Mouse (Mus musculus): Measurements from ENCODE around the gene BC004004. TPM values are rescaled to one million over a fixed set of nuclear protein-coding genes. Genes with fewer than 3 reads are reported as not detected.
"Not testable (repeated sequence)": the region's sequence is repeated elsewhere in the genome, so short reads cannot be mapped to it uniquely, and the experiment has no call there.

The BC004004 gene
- polyA plus RNA-seq, 1 experiment from 2014 or later = 75.3 TPM

DNA sequence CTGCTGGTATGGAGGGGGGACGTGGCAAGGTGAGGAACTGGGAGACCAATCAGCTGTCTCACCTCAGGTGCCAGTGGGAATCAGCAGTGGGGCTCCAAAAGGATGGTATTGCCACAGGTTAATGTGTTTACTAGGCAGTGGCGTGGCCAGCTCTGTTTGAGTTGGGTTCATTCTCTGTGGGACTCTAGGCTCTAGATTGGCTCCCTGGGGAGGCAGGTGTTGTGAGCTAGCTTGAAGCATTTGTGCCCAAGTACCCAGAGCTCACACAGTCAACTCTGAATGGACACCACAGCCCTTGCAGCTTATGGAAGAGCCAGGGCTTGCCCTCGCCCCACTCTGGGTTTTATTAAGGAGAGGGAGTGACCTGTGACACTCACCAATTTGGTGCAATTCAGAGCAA is 35.3 kb downstream of the BC004004 start:
- Histone ChIP-seq H3K36me3 (peaks cover 31% of the 10 kb centered on the region), H3K4me2 (replicated peaks) (no peak overlapping the region), H3K4me1 (peaks cover 4% of the 10 kb centered on the region), H3K27ac (no peak overlapping the region), H3K9me3 (no peaks in the 10 kb centered on the region), H3K4me3 (no peak overlapping the region), H3K9ac (no peak overlapping the region), H3K27me3 (replicated peaks) (no peaks in the 10 kb centered on the region; the same call in 1 of the 2 replicates)
- WGBS = 65% methylated on average over 3 of the region's 3 CpGs
- no peak for ATAC-seq (ENCODE audit: low FRiP score, low read depth)

DNA sequence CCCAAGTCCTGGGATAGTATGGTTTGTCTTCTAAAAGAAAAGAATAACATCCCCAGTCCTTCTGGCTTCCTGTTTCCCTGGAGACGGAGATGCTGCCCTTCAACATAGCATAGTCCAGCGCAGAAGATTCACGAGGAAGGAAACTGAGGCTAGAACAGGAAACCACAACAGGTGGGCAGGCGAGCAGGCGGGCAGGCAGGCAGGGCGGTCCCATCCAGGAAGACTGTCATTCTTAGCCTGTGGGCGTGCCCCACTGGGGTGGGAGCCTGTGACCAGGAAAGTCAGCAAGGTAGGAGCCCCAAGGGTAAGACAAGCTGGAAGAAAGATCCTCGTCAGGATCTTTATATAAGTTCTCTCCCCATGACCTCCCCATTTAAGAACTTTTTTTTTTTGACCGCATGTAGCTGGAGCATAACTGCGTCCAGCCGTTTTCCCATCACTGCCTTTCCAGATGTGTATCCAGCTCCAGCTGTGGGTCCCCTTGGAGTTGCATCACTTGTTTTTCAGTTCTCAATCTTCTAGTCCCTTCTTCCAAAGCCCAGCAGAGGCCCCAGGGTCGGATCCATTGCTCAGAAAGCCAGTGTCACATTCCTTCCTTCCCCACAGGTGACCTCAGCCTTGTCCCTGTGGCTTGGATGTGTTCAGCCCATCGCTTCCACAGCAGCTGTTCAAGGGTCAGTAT is 35.9 kb downstream of the BC004004 start:
- H3K9ac ChIP-seq = no peak overlapping the region
- peaks cover 27% of the 10 kb centered on the region for H3K36me3 ChIP-seq
- peaks cover 4% of the 10 kb centered on the region for H3K4me1 ChIP-seq
- H3K4me3 ChIP-seq = no peak overlapping the region
- H3K4me2 ChIP-seq (replicated peaks) = no peak overlapping the region
- no peak for ATAC-seq (ENCODE audit: low FRiP score, low read depth)
- no peaks in the 10 kb centered on the region; the same call in 1 of the 2 replicates for H3K27me3 ChIP-seq (replicated peaks)
- WGBS = 72% methylated on average over 13 of the region's 13 CpGs
- no peaks in the 10 kb centered on the region for H3K9me3 ChIP-seq
- H3K27ac ChIP-seq = no peak overlapping the region

DNA sequence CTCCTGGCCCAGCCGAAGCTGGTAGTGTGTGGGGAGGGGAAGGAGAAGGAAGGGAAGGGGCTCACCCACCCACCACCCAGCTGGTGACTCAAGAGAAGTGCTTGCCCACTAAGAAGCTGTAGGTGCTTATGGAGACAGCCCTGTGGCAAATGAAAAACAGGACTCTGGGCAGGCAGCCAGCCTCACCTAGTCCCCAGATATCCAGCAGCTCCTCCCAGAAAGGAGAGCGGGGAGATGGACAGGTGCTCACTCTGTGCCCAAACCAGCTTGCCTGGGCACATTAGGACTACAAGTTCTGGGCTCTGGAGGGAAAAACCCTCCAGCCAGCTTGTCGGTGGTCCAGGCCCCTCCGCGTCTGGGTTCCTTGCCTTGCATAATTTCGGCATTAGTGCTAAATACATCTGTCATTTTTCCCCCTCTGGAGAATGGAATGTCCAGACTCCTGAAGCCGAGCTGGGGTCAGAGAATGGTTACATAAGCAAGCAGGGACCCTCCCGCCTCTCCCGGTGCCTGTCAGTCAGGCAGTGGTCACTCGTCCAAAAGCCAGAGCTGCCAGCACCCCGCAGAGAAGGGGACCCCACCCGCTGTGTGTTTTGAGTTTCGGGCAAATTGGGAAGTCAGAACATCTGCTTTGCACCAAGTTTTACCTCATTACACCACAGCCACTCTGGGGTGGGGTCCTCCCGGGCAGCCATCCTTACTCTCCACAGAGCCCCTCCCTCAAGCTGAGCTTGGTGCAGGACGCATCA is 36.6 kb downstream of the BC004004 start:
- peaks cover 20% of the 10 kb centered on the region for H3K36me3 ChIP-seq
- no peak for ATAC-seq (ENCODE audit: low FRiP score, low read depth)
- H3K9ac ChIP-seq = no peak overlapping the region
- no peaks in the 10 kb centered on the region for H3K9me3 ChIP-seq
- H3K27ac ChIP-seq = no peak overlapping the region
- no peak overlapping the region; the same call in 1 of the 2 replicates for H3K4me2 ChIP-seq (replicated peaks)
- peaks cover 4% of the 10 kb centered on the region for H3K4me1 ChIP-seq
- no peaks in the 10 kb centered on the region; the same call in 1 of the 2 replicates for H3K27me3 ChIP-seq (replicated peaks)
- no peak overlapping the region for H3K4me3 ChIP-seq
- 37% methylated on average over 15 of the region's 15 CpGs for whole genome bisulfite sequencing

DNA sequence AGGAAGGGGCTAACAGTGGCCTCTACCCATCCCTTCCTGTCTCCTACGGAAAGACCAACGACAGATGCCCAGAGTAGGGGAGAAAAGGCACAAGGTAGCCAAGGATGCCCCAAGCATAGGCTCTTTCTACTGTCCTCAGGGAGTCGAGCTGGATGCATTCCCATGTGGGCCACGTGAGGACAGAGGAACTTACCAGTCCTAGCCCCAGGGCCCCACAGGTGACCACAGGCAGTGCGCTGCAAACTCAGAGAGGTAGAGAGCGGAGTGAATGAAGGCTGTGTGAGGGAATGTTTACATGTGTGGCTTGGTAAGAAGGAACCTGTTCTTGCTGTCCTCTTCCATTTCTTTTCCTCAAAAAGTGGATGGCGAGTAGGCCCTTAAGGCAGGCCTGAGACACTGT is 37.3 kb downstream of the BC004004 start:
- WGBS = 70% methylated on average over 7 of the region's 7 CpGs
- no peak overlapping the region for H3K27ac ChIP-seq
- no peak for ATAC-seq (ENCODE audit: low FRiP score, low read depth)
- no peaks in the 10 kb centered on the region; the same call in 1 of the 2 replicates for H3K27me3 ChIP-seq (replicated peaks)
- no peak overlapping the region for H3K4me2 ChIP-seq (replicated peaks)
- H3K9me3 ChIP-seq = no peaks in the 10 kb centered on the region
- peaks cover 16% of the 10 kb centered on the region for H3K36me3 ChIP-seq
- no peak overlapping the region for H3K9ac ChIP-seq
- peaks cover 4% of the 10 kb centered on the region for H3K4me1 ChIP-seq
- no peak overlapping the region for H3K4me3 ChIP-seq

DNA sequence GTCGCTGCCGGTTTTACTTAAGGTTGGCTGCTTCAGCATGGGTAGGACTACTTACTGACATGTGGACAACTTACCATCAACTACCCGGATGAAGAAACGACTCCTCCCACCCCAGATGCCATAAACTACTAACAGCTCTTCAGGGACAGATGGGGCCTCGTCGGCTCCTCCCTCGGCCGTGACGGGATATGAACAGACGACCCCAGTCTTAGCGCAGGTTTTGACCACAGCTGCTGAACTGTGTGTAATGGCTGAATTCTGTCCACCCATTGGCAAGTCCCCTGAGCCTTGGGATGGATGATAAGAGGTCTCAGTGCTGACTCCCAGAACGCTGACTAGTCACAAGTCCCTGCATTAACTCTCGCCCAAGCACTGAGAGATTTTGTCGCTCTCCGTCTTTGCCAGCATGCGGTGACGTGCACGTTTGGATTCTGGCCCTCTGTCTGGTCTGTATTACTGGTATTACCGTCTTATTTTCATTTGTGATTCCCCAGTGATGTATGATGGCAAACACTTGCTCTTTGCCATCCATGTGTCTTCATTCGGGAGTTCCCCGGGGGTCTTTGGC is 41.6 kb downstream of the BC004004 start:
- H3K4me3 ChIP-seq = no peak overlapping the region
- WGBS = 61% methylated on average over 21 of the region's 21 CpGs
- no peaks in the 10 kb centered on the region; the same call in 1 of the 2 replicates for H3K4me1 ChIP-seq
- H3K9ac ChIP-seq = no peak overlapping the region
- no peaks in the 10 kb centered on the region for H3K36me3 ChIP-seq
- no peaks in the 10 kb centered on the region for H3K27me3 ChIP-seq (replicated peaks)
- H3K27ac ChIP-seq = no peak overlapping the region
- H3K9me3 ChIP-seq = no peaks in the 10 kb centered on the region; the same call in 1 of the 2 replicates
- no peak for ATAC-seq (ENCODE audit: low FRiP score, low read depth)
- no peak overlapping the region for H3K4me2 ChIP-seq (replicated peaks)

DNA sequence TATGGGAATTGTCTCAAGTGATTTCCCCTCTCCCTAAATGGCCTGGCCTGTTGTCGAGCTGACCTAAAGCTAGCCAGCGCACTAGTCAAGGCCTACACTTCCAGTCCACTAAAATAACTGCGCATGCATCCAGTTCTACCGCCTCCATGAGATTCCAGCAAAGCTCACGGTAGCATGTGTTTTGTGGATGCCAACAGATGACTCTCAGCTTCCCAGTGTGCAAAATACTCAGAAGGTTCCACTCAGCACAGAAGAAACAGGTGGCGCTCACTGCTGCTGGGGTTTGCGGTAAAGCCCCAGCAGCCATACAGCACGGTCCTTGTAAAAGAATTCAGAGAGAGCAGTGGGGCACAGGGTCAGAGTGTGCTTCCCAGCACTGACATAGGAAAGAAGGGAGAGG is 43.0 kb downstream of the BC004004 start:
- no peak for ATAC-seq (ENCODE audit: low FRiP score, low read depth)
- Histone ChIP-seq H3K27ac (no peak overlapping the region), H3K4me2 (replicated peaks) (no peak overlapping the region), H3K9me3 (no peaks in the 10 kb centered on the region; the same call in 1 of the 2 replicates), H3K4me1 (no peaks in the 10 kb centered on the region; the same call in 1 of the 2 replicates), H3K9ac (no peak overlapping the region), H3K4me3 (no peak overlapping the region), H3K36me3 (no peaks in the 10 kb centered on the region), H3K27me3 (replicated peaks) (no peaks in the 10 kb centered on the region)
- WGBS = 91% methylated on average over 8 of the region's 8 CpGs

DNA sequence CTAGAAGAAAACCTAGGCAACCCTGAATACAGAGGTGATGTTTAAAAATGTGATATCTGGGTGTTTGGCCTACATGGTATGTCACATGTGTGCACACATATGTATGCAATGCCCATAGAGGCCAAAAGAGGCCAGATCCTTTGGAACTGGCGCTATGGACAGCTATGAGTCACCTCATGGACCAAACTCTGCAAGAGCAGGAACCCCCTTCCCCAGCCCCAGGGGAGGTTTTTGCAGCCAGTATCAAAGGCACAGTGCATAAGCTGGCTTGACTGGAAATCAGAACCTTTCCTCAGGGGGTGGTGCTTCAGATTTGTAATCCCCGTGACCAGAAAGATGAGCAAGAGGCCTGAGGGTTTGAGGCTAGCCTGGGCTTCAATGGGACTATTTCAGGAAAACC is 43.5 kb downstream of the BC004004 start:
- H3K4me2 ChIP-seq (replicated peaks) = no peak overlapping the region
- no peak overlapping the region for H3K4me3 ChIP-seq
- no peaks in the 10 kb centered on the region; the same call in 1 of the 2 replicates for H3K9me3 ChIP-seq
- no peak overlapping the region for H3K27ac ChIP-seq
- ATAC-seq (ENCODE audit: low FRiP score, low read depth) = no peak
- WGBS = 86% methylated on average over 2 of the region's 2 CpGs
- no peaks in the 10 kb centered on the region for H3K36me3 ChIP-seq
- no peaks in the 10 kb centered on the region for H3K27me3 ChIP-seq (replicated peaks)
- H3K9ac ChIP-seq = no peak overlapping the region
- H3K4me1 ChIP-seq = no peaks in the 10 kb centered on the region; the same call in 1 of the 2 replicates

DNA sequence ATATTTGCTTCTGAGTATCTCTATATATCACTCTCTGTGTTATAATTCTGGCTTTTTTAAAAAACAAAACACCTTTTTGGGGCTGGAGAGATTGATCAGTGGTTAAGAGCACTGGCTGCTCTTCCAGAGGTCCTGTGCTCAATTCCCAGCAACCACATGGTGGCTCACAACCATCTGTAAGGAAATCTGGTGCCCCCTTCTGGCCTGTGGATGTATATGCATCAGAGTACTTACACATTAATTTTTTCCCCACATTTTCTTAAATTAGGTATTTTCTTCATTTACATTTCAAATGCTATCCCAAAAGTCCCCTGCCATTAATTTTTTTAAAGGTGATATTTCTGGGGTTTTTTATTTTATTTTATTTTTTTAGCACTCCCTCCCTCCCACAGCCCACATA is 44.7 kb downstream of the BC004004 start:
- Histone ChIP-seq H3K27ac (no peak overlapping the region), H3K36me3 (no peaks in the 10 kb centered on the region), H3K9ac (no peak overlapping the region), H3K9me3 (no peaks in the 10 kb centered on the region; the same call in 1 of the 2 replicates), H3K4me2 (replicated peaks) (no peak overlapping the region), H3K27me3 (replicated peaks) (no peaks in the 10 kb centered on the region), H3K4me1 (no peaks in the 10 kb centered on the region; the same call in 1 of the 2 replicates), H3K4me3 (no peak overlapping the region)
- no peak for ATAC-seq (ENCODE audit: low FRiP score, low read depth)

DNA sequence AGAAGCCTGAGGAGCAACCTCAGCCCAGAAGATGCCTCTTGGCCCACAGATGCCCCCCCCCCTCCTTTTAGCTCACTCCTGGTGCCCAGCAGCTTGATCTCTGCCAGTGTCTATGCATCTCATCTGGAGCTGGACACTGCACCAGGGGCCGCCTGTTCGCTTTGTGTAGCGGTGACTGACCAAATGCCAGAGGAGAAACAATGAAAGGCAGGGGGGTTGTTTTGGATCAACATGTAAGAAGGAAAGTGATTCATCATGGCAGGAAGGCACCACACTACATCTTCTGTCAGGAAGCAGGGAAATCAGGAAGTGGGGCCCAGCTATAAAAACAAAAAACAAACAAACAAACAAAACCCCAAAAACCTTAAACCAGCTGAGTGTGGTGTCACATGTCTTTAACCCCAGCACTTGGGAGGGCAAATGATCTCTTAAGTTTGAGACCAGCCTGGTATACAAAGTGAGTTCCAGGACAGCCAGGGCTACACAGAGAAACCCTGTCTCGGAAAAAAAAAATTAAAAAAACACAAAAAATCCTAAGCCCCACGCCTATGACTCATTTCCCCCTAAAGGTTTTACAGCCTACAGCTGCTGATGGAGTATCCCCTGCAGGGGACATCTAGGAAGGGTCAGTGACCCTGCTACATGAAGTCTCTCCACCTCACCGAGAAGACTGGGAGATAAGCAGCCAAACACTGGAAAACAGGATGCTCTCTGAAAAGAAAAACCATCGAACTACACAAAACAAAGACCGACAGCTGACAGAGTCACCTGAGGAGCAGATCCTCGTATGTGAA is 47.3 kb downstream of the BC004004 start:
- H3K9ac ChIP-seq = no peak overlapping the region
- H3K4me3 ChIP-seq = no peak overlapping the region
- WGBS = 38% methylated on average over 9 of the region's 9 CpGs

DNA sequence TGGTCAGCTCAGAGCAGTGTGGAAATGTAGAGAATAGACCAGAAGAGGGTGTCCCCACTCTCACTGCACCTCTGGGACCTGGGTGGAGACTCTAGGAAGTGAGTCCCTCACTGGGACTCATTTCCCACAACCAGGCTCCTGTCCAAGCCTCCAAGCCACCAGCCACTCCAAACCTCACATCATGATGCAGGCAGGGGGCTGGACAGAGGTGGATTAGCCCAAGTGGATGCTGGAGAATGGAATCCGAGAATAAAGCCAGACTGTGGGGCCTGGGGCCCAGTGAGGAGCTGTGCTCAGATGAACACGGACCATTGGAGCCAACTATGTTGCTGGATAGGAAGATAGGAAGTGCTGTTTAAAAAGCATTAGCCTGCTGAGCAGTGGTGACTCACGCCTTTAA is 48.3 kb downstream of the BC004004 start:
- no peaks in the 10 kb centered on the region for H3K36me3 ChIP-seq

More for the DNA sequence above, 47.3 kb downstream of the BC004004 start:
- Histone ChIP-seq H3K9me3 (no peaks in the 10 kb centered on the region; the same call in 1 of the 2 replicates), H3K4me2 (replicated peaks) (no peak overlapping the region), H3K27me3 (replicated peaks) (peaks cover 18% of the 10 kb centered on the region), H3K36me3 (no peaks in the 10 kb centered on the region), H3K4me1 (peaks cover 4% of the 10 kb centered on the region; the same call in 1 of the 2 replicates), H3K27ac (no peak overlapping the region)
- no peak for ATAC-seq (ENCODE audit: low FRiP score, low read depth)

DNA sequence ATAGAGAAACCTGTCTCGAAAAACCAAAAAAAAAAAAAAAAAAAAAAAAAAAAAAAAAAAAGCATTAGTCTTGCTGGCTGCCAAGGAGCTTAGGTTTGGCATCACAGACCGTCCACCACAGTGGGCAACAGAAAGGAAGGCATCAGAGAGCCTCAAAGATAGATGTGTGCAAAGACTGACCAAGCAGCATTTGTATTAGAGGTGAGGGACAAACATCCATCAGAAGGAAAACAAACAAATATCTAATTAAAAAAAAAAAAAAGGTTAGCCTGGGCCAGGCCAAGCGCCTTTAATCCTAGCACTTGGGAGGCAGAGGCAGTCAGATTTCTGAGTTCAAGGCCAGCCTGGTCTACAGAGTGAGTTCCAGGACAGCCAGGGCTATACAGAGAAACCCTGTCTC is 48.8 kb downstream of the BC004004 start, which contains the start of gene Pi16:
Pi16 (plus strand) TSS at position 301 of the 400 bp plus-strand sequence.
- WGBS = 97% methylated on average over 3 of the region's 3 CpGs
- not testable (repeated sequence) for H3K27ac ChIP-seq; H3K9me3 ChIP-seq; ATAC-seq (ENCODE audit: low FRiP score, low read depth); H3K4me3 ChIP-seq; H3K4me2 ChIP-seq (replicated peaks); H3K36me3 ChIP-seq; H3K9ac ChIP-seq
- Histone ChIP-seq H3K4me1 (peaks cover 12% of the 10 kb centered on the region), H3K27me3 (replicated peaks) (peaks cover 33% of the 10 kb centered on the region)

More for the DNA sequence above, 48.3 kb downstream of the BC004004 start:
- Histone ChIP-seq H3K27me3 (replicated peaks) (peaks cover 28% of the 10 kb centered on the region), H3K4me1 (peaks cover 7% of the 10 kb centered on the region; the same call in 1 of the 2 replicates), H3K4me2 (replicated peaks) (no peak overlapping the region), H3K4me3 (no peak overlapping the region), H3K27ac (no peak overlapping the region), H3K9me3 (no peaks in the 10 kb centered on the region; the same call in 1 of the 2 replicates), H3K9ac (no peak overlapping the region)
- no peak for ATAC-seq (ENCODE audit: low FRiP score, low read depth)
- WGBS = 72% methylated on average over 3 of the region's 3 CpGs

Data from neural tube, embryonic 12.5 days (tissue).